Mouse (Mus musculus) liver, embryonic 14.5 days (tissue): ENCODE data around the gene Shisa3.

Experiments
- CTCF ChIP-seq: IDR thresholded peaks from 2 replicates; pipeline ENCODE4 v1.5.1; 2016; ENCODE audit warnings: antibody characterized with exemption, low read depth, control low read depth
- EP300 ChIP-seq: IDR thresholded peaks from 2 replicates; pipeline ENCODE4 v1.6.1; 2016; ENCODE audit warnings: antibody characterized with exemption, low read depth

DNA sequence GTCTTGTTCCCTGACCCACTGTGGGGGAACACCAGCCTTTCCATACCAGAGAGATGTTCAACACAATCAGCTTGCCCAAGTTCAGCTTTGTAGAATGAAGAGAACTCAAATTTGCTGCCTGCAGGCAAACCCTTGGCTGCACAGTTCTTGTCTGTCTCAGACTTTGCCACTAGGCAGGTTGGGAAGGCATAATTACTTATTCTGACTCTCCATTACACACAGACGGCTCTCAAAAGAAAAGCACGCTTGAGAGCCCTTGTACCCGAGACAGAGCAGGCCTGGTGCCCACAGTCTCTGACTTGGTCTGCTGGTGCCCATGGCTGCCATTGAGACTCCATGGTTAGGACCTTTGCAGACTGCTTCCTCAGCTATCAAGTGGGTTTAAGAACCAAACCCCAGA lies 26.7 kb downstream of the Shisa3 start:
- no peak for TF ChIP-seq CTCF
- TF ChIP-seq EP300: no peak
